Mouse (Mus musculus): ENCODE data around the gene Vmn1r21. TPM values are rescaled to one million over a fixed set of nuclear protein-coding genes. Genes with fewer than 3 reads are reported as not detected.

Gene Vmn1r21
- polyA plus RNA-seq (2014; fragmentation: Illumina TruSeq; extraction: RNeasy Lipid Tissue Mini Kit (QIAGEN cat#74804); ENCODE audit: low replicate concordance), result not detected

DNA sequence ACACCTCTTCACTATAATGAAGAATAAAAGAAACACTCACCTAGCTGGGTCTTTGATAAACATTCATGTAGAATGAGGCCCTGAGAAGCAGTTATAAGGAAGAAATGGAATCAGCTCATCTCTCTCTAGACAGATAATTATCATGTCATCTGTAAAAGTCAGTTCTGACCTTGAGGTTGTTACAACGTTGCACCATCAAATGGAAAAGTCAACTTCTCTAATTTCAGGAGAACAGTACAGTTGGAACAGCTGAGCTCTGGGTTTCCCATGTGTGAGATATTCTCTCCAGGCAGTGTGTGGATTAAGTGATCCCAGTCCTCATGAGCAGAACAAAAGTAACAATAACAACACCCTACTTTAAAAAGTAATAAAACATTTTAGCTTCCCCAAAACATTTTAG is at the start of gene Vmn1r21:
Gene Vmn1r21 (minus strand): TSS at position 58 of the 400 bp plus-strand sequence.

DNA sequence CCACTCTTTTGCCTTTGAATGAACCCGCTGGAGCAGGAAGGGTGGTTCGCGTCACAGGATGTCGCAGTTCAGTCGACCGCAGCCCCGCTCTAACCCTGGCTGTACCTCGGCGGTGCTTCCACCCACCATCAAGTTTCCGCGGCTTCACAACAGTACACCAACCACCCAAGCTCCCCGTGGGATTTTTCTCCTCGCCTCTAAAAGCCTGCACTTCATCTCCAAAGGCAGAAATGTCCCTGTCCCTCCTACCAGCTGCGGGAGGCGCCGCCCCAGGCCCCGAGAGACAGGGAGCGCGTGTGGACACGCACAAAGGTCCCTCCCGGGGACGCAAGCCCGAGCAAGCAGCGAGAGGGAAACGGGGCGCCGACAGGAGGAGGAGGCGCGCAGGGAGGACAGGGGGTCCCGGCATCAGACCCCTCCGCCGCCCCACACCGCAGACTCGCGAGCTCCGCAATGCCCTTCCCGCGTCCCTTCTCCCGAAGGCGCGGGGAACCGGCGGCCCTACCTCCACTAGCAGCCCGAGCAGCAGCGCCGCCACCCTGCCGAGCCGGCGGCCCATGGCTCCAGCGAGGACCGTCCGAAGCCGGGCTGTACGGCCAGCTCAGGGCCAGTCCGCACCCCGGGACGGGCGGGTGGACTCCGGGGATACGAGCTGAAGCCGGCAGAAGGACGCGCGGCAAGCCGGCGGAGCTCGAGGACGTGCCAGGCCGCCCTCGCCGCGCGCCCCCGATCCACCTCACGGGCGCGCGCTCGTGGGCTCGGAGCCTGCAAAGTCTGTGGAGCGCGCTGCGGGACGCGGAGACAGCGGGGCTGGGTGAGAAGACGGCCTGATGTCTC is 25.5 kb downstream of the Vmn1r21 start, which contains the start of gene Vopp1:
Gene Vopp1 (minus strand): TSS at position 738 of the 837 bp plus-strand sequence.

Other genes starting within 250 kb of the Vmn1r21 start
- gene Pyurf, start 158.3 kb downstream of the Vmn1r21 start, polyA plus RNA-seq (2014; fragmentation: Illumina TruSeq; extraction: RNeasy Lipid Tissue Mini Kit (QIAGEN cat#74804); ENCODE audit: low replicate concordance), result 17.6 TPM
- gene Lancl2, start 147.8 kb downstream of the Vmn1r21 start, polyA plus RNA-seq (2014; fragmentation: Illumina TruSeq; extraction: RNeasy Lipid Tissue Mini Kit (QIAGEN cat#74804); ENCODE audit: low replicate concordance), result 15.5 TPM
- gene Vopp1, start 25.2 kb downstream of the Vmn1r21 start, polyA plus RNA-seq (2014; fragmentation: Illumina TruSeq; extraction: RNeasy Lipid Tissue Mini Kit (QIAGEN cat#74804); ENCODE audit: low replicate concordance), result 22.5 TPM
- not detected for gene Vmn1r22, start 57.7 kb upstream of the Vmn1r21 start, polyA plus RNA-seq (2014; fragmentation: Illumina TruSeq; extraction: RNeasy Lipid Tissue Mini Kit (QIAGEN cat#74804); ENCODE audit: low replicate concordance)
- not detected for gene Vmn1r23, start 76.5 kb upstream of the Vmn1r21 start, polyA plus RNA-seq (2014; fragmentation: Illumina TruSeq; extraction: RNeasy Lipid Tissue Mini Kit (QIAGEN cat#74804); ENCODE audit: low replicate concordance)
- not detected for gene Vmn1r24, start 111.2 kb upstream of the Vmn1r21 start, polyA plus RNA-seq (2014; fragmentation: Illumina TruSeq; extraction: RNeasy Lipid Tissue Mini Kit (QIAGEN cat#74804); ENCODE audit: low replicate concordance)
- gene Vmn1r25, start 130.5 kb upstream of the Vmn1r21 start, polyA plus RNA-seq (2014; fragmentation: Illumina TruSeq; extraction: RNeasy Lipid Tissue Mini Kit (QIAGEN cat#74804); ENCODE audit: low replicate concordance), result not detected
- not detected for gene Vmn1r26, start 164.8 kb upstream of the Vmn1r21 start, polyA plus RNA-seq (2014; fragmentation: Illumina TruSeq; extraction: RNeasy Lipid Tissue Mini Kit (QIAGEN cat#74804); ENCODE audit: low replicate concordance)

Data from small intestine, adult 10 weeks (tissue).